Mouse (Mus musculus): ENCODE measurements around the gene Arid1b.

- TF ChIP-seq ZC3H11A (IDR thresholded peaks at IDR 0.05; ENCODE audit: borderline replicate concordance, low read depth, low read length): no peak
- TF ChIP-seq ZNF384 (IDR thresholded peaks at IDR 0.05; ENCODE audit: low read depth, low read length): no peak
These were observed 29.8 kb upstream of the Arid1b start for GRCm38 (mm10) chr17:4964192-4964877.

All from ES-E14 (cell line).